Mouse (Mus musculus): ENCODE results near the gene Mettl24. TPM values are rescaled to one million over a fixed set of nuclear protein-coding genes. Genes with fewer than 3 reads are reported as not detected.

Mettl24 gene
- polyA plus RNA-seq, 1 experiment from 2014 or later, result 2.8 TPM

DNA sequence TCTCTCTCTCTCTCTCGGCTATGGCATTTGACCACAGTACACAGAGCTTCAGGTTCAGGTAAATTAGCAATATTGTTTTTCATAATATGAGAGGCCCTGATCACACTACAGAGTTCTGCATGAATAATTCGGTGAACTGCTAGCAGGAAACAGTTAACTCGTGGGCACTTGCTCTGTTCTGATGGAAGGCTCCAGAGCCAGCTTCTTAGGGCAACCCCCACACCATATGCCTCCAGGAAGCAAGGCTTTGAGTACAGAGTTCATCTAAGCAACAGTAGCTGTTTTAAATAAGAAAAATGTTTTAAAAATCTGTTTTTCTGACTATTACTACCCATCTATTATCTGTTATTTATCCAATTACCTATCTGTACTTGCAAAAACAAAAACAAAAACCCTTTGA is 50.2 kb downstream of the Mettl24 start:
- no peak for ATAC-seq (ENCODE audit: low FRiP score, low TSS enrichment)
- no peaks in the 10 kb centered on the region for H3K27me3 ChIP-seq (ENCODE audit: control insufficient read depth, insufficient read depth, low read length)
- no peaks in the 10 kb centered on the region for H3K4me1 ChIP-seq (ENCODE audit: control insufficient read depth, insufficient read depth, low read length)
- H3K9me3 ChIP-seq (ENCODE audit: control insufficient read depth, low read length), result no peaks in the 10 kb centered on the region
- H3K4me3 ChIP-seq (ENCODE audit: low read length), result no peak overlapping the region
- H3K27ac ChIP-seq (ENCODE audit: low read depth, low read length), result no peak overlapping the region
- H3K4me2 ChIP-seq (replicated peaks; ENCODE audit: low read depth, low read length), result no peak overlapping the region
- H3K9ac ChIP-seq (ENCODE audit: low read depth, low read length), result no peak overlapping the region
- WGBS, result 58% methylated on average over 3 of the region's 3 CpGs
- no peaks in the 10 kb centered on the region for H3K36me3 ChIP-seq (ENCODE audit: control insufficient read depth, insufficient read depth, low read length)

DNA sequence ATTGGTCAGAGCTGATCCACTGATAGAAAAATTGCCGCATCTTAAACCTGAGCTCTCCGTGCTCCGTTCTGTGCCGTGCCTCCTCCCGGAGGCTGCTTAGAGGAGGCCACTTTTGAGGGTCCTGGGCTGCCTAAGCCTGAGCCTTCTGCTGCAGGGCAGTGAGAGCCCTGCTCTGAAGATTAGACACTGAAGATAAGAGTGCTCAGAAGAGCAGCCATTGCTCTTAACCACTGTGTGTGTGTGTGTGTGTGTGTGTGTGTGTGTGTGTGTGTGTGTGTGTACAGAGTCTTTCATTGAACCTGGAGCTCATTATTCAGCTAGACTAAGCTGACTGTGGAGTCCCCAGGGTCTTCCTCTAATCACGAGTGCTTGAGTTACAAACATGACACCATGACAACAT is 53.1 kb downstream of the Mettl24 start:
- H3K9ac ChIP-seq (ENCODE audit: low read depth, low read length), result no peak overlapping the region
- H3K27ac ChIP-seq (ENCODE audit: low read depth, low read length), result no peak overlapping the region
- no peak overlapping the region for H3K4me2 ChIP-seq (replicated peaks; ENCODE audit: low read depth, low read length)
- ATAC-seq (ENCODE audit: low FRiP score, low TSS enrichment), result no peak
- no peaks in the 10 kb centered on the region for H3K36me3 ChIP-seq (ENCODE audit: control insufficient read depth, insufficient read depth, low read length)
- 91% methylated on average over 6 of the region's 6 CpGs for WGBS
- H3K9me3 ChIP-seq (ENCODE audit: control insufficient read depth, low read length), result no peaks in the 10 kb centered on the region
- no peak overlapping the region for H3K4me3 ChIP-seq (ENCODE audit: low read length)
- no peaks in the 10 kb centered on the region for H3K27me3 ChIP-seq (ENCODE audit: control insufficient read depth, insufficient read depth, low read length)
- H3K4me1 ChIP-seq (ENCODE audit: control insufficient read depth, insufficient read depth, low read length), result no peaks in the 10 kb centered on the region

DNA sequence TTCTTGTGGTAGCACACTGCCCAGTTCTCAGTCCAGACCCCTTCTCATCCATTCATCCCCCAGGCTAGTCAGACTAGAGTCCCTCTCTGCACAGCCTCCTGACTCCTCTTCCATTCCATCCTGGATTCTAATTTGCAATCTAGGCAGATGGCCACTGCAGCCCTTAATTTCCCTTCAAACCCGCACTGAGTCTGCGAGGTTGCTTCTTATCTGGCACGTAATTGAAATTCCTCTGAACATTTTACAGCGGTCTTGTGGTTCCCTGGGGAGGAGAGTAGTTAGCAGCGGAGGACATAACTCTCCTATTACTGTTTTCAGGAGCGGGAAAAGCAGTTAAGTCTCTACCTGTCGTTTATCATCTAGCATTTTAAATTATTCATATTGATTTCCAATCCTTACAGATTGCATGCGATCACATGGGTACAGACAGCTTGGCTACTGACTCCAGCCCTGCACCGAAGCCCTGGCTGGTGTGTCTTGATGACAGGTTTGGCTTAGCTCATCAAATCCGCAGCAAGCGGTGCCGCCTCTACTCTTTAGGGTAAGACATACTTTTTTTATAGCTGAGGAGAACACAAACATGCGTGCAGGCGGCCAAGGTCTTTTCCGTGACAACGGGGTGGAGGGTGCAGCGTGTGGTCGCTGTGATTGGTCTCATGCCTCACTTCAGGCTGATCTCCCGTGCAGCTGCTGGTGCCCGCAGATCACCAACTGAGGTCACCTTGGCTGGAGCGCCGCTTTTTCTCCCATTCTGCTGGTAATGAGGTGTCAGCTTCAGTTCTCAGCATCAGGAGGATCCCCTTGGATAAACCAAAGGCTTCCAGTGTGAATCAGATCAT is 54.4 kb downstream of the Mettl24 start:
- 51% methylated on average over 22 of the region's 22 CpGs for WGBS
- Histone ChIP-seq H3K9ac (ENCODE audit: low read depth, low read length) (no peak overlapping the region), H3K27ac (ENCODE audit: low read depth, low read length) (no peak overlapping the region), H3K9me3 (ENCODE audit: control insufficient read depth, low read length) (no peaks in the 10 kb centered on the region), H3K4me2 (replicated peaks; ENCODE audit: low read depth, low read length) (peak overlapping the region; percentile 29; the same call in 1 of the 2 replicates), H3K4me1 (ENCODE audit: control insufficient read depth, insufficient read depth, low read length) (no peaks in the 10 kb centered on the region), H3K27me3 (ENCODE audit: control insufficient read depth, insufficient read depth, low read length) (no peaks in the 10 kb centered on the region), H3K36me3 (ENCODE audit: control insufficient read depth, insufficient read depth, low read length) (no peaks in the 10 kb centered on the region), H3K4me3 (ENCODE audit: low read length) (no peak overlapping the region)
- 0 out of 2 replicates have a peak, but pooled peaks have one; percentile 12 for ATAC-seq (ENCODE audit: low FRiP score, low TSS enrichment)

DNA sequence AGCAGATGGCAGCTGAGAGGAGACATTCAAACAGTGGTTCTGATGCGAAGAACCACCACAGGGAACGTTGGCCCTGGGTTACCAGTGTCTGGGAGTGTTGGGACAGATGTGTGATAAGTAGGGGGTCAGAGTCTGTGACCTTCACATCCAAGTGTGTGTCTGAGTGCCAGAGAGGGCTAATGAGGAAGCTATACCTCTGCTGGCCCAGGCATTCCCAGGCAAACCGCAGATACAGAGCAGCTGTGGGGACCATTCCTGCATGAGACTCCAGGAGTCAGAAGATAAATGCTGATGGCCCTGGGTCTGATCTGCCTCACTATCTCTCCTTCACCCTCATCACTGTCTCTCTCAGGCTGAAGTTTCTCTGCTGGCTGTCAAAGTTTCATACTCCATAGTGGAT is 57.6 kb downstream of the Mettl24 start:
- Histone ChIP-seq H3K9me3 (ENCODE audit: control insufficient read depth, low read length) (no peaks in the 10 kb centered on the region), H3K4me1 (ENCODE audit: control insufficient read depth, insufficient read depth, low read length) (no peaks in the 10 kb centered on the region), H3K36me3 (ENCODE audit: control insufficient read depth, insufficient read depth, low read length) (no peaks in the 10 kb centered on the region), H3K9ac (ENCODE audit: low read depth, low read length) (no peak overlapping the region), H3K4me3 (ENCODE audit: low read length) (no peak overlapping the region), H3K4me2 (replicated peaks; ENCODE audit: low read depth, low read length) (no peak overlapping the region), H3K27ac (ENCODE audit: low read depth, low read length) (no peak overlapping the region), H3K27me3 (ENCODE audit: control insufficient read depth, insufficient read depth, low read length) (no peaks in the 10 kb centered on the region)
- 55% methylated on average over 3 of the region's 3 CpGs for WGBS
- no peak for ATAC-seq (ENCODE audit: low FRiP score, low TSS enrichment)

DNA sequence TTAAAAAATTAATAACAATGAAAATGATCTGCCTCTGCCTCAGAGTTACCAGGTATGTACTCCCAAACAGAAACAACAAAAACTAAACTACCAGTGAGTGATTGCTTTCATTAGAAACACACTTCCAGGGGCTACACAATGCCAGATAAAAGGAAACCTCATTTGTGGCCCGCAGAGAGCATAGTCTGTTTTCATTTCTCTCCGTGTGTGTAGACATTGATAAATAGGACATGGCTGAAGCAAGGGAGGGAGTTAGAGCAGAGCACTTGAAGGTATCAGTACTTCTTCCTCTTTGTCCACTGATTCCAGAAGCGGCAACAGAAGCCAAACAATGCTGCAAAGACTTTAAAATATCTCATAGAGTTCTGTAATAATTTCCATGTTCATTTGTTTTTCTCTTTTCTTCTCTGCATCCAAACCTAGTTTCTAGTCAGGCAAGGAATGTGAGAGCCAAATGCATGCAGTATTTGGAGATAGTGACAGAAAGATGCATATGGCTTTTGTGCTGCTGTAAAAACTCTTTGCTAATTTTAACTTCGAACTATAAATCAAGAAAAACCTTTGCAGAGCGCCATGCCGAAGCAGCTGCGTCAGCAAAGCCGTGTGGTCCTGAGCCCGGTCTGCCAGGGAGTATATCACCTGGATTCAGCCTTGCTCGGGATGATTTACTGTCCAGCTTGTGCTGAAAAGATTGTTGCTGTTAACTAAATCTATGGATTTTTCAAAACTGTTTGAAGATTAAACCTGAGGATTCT is 67.4 kb downstream of the Mettl24 start:
- no peak for ATAC-seq (ENCODE audit: low FRiP score, low TSS enrichment)
- no peaks in the 10 kb centered on the region for H3K36me3 ChIP-seq (ENCODE audit: control insufficient read depth, insufficient read depth, low read length)
- no peak overlapping the region; the same call in 1 of the 2 replicates for H3K4me2 ChIP-seq (replicated peaks; ENCODE audit: low read depth, low read length)
- 34% methylated on average over 10 of the region's 10 CpGs for WGBS
- no peak overlapping the region for H3K9ac ChIP-seq (ENCODE audit: low read depth, low read length)
- H3K9me3 ChIP-seq (ENCODE audit: control insufficient read depth, low read length), result no peaks in the 10 kb centered on the region
- no peak overlapping the region for H3K27ac ChIP-seq (ENCODE audit: low read depth, low read length)
- H3K4me1 ChIP-seq (ENCODE audit: control insufficient read depth, insufficient read depth, low read length), result 0 out of 2 replicates have a peak, but pooled peaks cover 3% of the 10 kb centered on the region
- no peak overlapping the region for H3K4me3 ChIP-seq (ENCODE audit: low read length)
- no peaks in the 10 kb centered on the region for H3K27me3 ChIP-seq (ENCODE audit: control insufficient read depth, insufficient read depth, low read length)

DNA sequence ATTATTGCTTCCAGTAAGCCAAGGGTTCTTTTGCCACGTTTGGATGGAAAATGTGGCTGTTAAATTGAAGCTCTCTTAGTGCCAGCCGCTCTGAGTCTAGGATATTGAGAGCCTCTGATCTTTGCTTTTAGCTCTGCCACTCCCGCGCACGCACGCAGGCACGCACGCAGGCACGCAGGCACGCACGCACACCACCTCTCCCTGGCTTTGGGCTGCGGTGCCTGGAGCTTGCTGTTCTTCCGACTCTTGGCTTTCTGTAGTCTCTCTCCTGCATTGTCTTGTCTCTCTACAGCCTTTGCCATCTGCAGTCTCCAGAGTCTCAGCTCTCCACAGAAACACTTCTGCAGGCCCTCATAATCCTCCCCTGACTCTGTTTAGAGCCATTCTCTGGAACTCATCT is 68.1 kb downstream of the Mettl24 start:
- H3K9me3 ChIP-seq (ENCODE audit: control insufficient read depth, low read length), result no peaks in the 10 kb centered on the region
- 67% methylated on average over 13 of the region's 13 CpGs for WGBS
- H3K27ac ChIP-seq (ENCODE audit: low read depth, low read length), result no peak overlapping the region
- no peaks in the 10 kb centered on the region for H3K36me3 ChIP-seq (ENCODE audit: control insufficient read depth, insufficient read depth, low read length)
- H3K9ac ChIP-seq (ENCODE audit: low read depth, low read length), result no peak overlapping the region
- no peak overlapping the region for H3K4me3 ChIP-seq (ENCODE audit: low read length)
- ATAC-seq (ENCODE audit: low FRiP score, low TSS enrichment), result no peak
- H3K4me2 ChIP-seq (replicated peaks; ENCODE audit: low read depth, low read length), result no peak overlapping the region
- H3K4me1 ChIP-seq (ENCODE audit: control insufficient read depth, insufficient read depth, low read length), result 0 out of 2 replicates have a peak, but pooled peaks cover 3% of the 10 kb centered on the region
- no peaks in the 10 kb centered on the region for H3K27me3 ChIP-seq (ENCODE audit: control insufficient read depth, insufficient read depth, low read length)

DNA sequence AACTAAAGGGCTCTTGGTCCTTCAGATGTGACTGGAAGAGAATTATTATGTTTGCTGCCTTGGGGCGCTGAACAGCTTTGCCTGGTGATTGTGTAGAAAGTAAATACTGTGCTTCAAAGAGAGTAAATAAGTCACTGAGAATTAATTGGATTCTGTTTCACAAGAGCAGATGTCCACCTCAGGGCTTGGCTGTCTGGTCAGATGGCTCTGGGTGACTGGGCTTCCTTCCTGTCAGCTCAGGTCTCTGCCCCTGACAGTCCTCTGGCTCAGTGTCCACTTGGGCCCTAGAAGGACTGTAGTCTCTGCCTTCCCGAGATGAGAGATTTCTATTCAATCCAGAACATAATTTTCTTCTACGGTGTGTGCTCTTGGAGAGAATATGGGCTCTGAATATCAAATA is 70.0 kb downstream of the Mettl24 start:
- H3K4me1 ChIP-seq (ENCODE audit: control insufficient read depth, insufficient read depth, low read length), result 0 out of 2 replicates have a peak, but pooled peaks cover 3% of the 10 kb centered on the region
- H3K36me3 ChIP-seq (ENCODE audit: control insufficient read depth, insufficient read depth, low read length), result no peaks in the 10 kb centered on the region
- WGBS, result 57% methylated on average over 3 of the region's 3 CpGs
- no peak overlapping the region for H3K9ac ChIP-seq (ENCODE audit: low read depth, low read length)
- H3K27ac ChIP-seq (ENCODE audit: low read depth, low read length), result no peak overlapping the region
- H3K4me2 ChIP-seq (replicated peaks; ENCODE audit: low read depth, low read length), result no peak overlapping the region
- ATAC-seq (ENCODE audit: low FRiP score, low TSS enrichment), result no peak
- no peaks in the 10 kb centered on the region for H3K27me3 ChIP-seq (ENCODE audit: control insufficient read depth, insufficient read depth, low read length)
- no peak overlapping the region for H3K4me3 ChIP-seq (ENCODE audit: low read length)
- H3K9me3 ChIP-seq (ENCODE audit: control insufficient read depth, low read length), result no peaks in the 10 kb centered on the region

DNA sequence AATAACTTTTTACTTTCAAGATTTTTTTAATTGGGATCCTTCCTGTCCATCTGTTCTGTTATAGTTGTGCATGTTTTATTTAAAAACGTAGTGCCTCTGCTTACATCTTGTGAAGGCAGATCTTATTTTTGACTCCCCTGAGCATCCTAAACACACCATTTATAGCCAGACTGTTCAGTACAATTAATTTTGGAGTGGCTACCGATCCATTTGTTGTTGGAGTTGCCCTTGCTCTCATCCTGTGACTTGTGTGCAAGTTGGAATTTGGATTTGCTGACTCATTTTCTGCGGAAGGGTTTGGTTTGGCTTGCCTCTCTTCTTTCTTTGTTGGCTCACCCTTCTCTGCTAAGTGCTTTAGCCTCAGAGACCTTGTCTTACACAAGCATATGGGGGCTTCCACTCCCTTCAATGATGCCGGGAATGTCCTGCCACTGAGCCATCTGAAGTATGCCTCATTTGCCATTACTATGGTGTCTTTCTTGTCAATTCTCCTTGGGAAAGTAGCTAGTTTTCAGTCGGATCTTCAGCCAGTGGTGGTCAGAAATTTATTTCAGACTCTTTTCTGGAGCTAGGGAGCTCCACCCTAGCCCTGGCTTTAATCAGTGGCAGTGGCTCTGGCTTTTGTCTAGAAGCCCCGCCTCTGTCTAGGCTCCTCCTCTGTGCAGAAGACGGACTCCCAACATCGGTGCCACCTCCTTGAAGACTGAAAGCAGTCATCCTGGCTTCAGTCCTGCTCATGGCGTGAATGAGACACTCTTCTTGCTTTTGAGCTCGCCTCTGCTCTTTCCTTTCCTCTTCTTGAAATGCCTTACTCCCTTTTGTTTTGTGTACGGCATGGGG is 75.3 kb downstream of the Mettl24 start:
- Histone ChIP-seq H3K4me1 (ENCODE audit: control insufficient read depth, insufficient read depth, low read length) (no peaks in the 10 kb centered on the region), H3K4me3 (ENCODE audit: low read length) (no peak overlapping the region), H3K9ac (ENCODE audit: low read depth, low read length) (no peak overlapping the region), H3K9me3 (ENCODE audit: control insufficient read depth, low read length) (no peaks in the 10 kb centered on the region), H3K36me3 (ENCODE audit: control insufficient read depth, insufficient read depth, low read length) (no peaks in the 10 kb centered on the region), H3K4me2 (replicated peaks; ENCODE audit: low read depth, low read length) (no peak overlapping the region), H3K27me3 (ENCODE audit: control insufficient read depth, insufficient read depth, low read length) (no peaks in the 10 kb centered on the region), H3K27ac (ENCODE audit: low read depth, low read length) (no peak overlapping the region)
- no peak for ATAC-seq (ENCODE audit: low FRiP score, low TSS enrichment)
- 84% methylated on average over 11 of the region's 11 CpGs for WGBS

Measured in kidney, embryonic 14.5 days (tissue).